Mouse (Mus musculus) left cerebral cortex, adult 9 months (tissue): ENCODE measurements around the gene Cdadc1.

ENCODE experiments used
- DNase-seq, 2 experiments: peaks; one replicate each; pipeline ENCODE4 v3.0.0; 2022; ENCODE audit warnings: low spot score in 2 of 2

Cdadc1 gene

DNA sequence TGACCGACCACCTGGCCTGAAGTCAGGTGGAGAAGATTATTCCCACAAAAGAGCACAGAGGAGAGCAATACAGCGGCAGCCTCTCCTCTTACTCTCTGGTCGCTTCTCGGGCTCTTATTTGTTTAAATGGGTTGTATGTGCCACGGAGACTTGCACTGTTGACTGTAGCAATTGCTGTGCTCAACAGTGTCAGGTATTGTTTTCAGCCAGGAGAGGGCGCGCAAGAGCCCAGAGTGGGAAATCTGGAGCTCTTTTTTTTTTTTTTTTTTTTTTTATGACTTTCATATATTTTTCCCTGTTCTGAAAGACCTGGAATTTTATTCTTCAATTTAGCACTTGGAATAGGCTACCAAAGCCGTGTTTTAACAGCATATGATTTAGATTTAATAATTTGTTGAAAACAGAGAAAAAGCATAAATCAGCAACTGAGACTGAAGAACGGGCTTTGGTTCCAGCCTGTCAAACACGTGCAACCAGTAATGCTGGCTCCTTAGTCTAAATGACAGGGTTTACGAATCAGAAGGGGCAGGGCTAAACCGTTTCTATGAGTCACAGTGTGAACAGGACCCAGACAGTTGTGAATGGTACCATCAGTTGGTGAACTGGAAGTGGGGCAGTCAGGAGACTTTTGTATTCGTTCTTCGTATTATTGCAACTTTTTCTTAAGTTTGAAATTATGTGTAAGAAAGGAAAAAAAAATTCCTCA, 15.3 kb upstream of the Cdadc1 start:
- DNase-seq: peak in 1 of 2 experiments; percentile 50

GRCm38 (mm10) chr14:59607021-59607420, 9.3 kb upstream of the Cdadc1 start:
- no peak for DNase-seq

DNA sequence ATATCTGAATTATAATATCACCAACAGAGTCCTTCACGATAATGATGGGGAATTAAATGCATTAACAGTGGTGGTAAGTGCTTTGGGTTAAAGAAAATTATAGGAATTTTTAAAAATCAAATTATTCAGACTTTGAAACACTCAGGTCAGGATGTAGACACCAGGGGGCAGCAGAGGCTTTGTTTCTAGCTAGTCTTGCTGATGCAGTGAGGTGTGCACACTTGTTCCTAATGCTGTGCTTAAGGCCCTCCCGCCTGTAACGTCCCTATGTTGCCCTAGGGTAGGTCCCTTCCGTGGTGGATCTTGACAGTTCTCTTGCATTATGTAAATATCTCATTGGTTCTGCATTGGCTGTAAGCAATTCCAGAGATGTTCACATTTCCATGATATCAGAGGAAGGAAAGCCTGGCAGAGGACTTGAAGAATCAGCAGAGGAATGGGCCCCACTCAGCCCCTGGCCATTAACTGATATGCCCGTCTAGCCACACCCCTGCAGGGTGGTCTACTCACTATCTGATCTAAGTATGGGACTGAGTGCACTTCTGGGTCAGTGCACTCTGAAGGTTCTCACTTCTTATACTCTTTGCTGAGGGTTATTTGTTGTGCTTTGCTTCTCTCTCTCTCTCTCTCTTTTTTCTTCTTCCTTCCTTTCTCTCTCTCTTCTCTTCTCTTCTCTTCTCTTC, 8.1 kb upstream of the Cdadc1 start:
- peak in 1 of 2 experiments; percentile 77 for DNase-seq

GRCm38 (mm10) chr14:59604002-59604645, 6.4 kb upstream of the Cdadc1 start:
- DNase-seq: peak in 1 of 2 experiments; percentile 24

DNA sequence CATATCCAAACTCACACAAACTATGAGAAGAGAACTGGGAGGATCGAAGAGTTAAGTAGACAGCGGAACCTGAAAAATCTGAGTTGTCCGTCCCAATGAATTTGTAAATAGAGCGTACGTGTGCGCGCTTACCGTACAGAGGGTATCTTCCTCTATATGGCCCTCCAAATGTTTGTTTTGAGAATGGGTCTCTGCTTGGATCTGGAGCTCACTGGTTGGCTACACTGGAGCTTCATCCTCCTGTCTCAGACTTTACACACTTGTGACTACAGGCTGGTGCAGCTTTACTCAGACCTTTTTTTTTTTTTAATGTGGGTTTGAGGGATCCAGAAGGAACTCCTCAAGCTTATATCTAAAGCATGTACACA, 485 bp upstream of the Cdadc1 start:
- no peak for DNase-seq

GRCm38 (mm10) chr14:59594988-59595387, 2.8 kb downstream of the Cdadc1 start:
- DNase-seq: no peak

GRCm38 (mm10) chr14:59592593-59592992, 5.2 kb downstream of the Cdadc1 start:
- DNase-seq: no peak

GRCm38 (mm10) chr14:59591901-59592300, 5.9 kb downstream of the Cdadc1 start:
- no peak for DNase-seq

GRCm38 (mm10) chr14:59590614-59591013, 7.1 kb downstream of the Cdadc1 start:
- DNase-seq: peak in 1 of 2 experiments; percentile 24

- DNase-seq: no peak
These were observed 21.4 kb downstream of the Cdadc1 start for GRCm38 (mm10) chr14:59576385-59576784.

DNA sequence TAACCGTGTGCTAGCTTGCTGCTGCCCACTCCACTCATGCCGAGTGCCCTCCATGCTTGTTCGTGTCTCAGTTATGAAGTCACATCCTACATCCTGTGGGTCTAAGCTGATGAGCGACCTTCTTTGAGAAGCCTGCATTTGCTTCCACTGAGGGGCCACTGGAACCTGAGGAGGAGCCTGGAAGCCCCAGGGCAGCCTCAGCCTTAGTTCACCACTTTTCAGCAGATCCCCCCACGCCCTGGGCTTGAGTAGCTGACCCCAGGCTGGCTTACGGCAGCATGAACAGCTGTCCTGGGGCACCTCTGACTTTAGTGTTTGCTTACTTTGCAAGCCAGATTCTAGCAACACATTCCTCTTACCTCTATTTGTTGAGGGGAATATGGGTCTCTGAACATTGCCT, 31.0 kb downstream of the Cdadc1 start:
- DNase-seq: no peak

- no peak for DNase-seq
These were observed 39.9 kb downstream of the Cdadc1 start for GRCm38 (mm10) chr14:59557886-59558285.

GRCm38 (mm10) chr14:59557071-59557470, 40.7 kb downstream of the Cdadc1 start:
- no peak for DNase-seq

DNA sequence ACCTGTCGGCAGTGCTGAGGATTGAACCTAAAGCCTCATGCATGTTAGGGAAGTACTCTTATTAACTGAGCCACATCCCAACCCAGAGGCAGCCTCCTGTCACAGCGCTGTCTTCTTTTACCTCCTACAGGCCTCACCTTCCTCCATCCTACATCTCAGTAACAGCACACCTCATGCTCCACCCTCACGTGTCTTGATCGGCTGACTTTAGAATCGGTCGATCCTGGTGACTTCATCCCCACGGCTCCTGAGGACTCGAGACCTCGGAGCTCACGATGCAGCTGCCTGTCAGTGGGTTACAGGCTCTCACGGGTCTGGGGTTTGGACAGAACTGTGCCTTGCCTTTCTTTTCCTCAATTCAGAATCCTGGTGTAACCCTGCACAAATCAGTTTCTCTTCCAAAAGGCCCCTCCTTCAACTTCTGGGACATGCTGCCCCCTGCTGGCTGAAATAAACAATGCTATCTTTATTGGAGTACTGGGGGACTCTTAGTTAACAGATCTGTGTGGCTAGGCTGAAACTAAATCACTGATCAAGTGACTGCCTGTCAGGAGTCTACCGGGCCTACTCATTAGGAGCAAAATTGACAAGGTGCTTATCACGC, 41.7 kb downstream of the Cdadc1 start:
- peak; percentile 43 to 89 for DNase-seq

DNA sequence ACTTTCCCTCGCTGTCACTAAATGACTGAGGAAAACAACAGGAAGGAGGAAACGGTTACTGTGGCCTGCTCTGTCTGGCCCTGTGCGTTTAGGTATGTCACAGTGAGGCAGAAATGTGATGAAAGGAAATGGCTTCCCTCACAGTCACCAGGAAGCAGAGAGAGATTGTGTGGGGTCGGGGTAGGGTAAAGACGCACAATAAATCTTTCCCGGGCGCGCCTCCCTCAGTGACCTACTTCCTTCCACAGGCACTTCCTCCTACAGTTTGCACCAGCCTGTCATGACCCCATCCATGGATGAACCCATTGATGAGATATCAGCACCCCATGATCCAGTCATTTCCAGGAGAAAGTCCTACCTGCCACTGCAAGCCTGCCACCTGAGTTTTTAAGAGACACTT, 42.7 kb downstream of the Cdadc1 start:
- no peak for DNase-seq

- no peak for DNase-seq
These were observed 43.7 kb downstream of the Cdadc1 start for GRCm38 (mm10) chr14:59554025-59554424.

DNA sequence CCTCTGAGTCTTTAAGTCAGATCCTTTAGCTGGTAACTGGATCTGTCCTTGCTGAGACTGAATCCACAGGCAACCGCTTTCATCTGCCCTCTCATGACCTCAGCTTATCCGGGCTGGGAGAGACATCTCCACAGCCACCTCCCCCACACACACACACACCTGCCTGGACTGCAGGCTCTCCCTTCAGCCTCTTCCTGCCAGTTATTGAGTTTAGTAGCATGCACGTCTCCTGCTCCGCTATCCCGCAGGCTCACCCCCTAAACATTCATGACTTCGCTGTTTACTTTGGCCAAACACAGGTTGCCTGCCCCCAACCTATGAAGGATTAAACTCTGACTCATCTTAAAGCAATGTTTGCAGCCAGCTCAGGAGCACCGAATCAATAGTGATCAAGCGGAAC, 45.8 kb downstream of the Cdadc1 start:
- DNase-seq: no peak

DNA sequence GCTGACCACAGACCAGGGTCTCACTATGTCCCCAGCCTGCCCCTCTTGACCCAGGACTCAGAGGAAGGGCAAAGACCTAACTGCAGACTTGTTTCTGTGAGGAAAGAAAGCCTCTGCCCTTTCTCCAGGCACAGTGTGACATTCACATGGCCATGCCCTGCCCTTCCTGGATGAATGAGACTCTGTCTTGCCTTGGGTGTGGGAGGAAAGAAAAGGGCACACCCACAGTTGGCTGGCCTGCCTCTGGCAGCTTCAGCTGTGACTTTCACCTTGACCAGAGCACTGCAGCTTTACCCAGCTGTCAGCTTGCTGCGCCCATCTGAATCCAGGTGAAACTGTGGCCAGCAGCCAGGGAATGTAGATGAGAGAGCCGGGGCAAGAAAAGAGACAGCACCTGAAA, 46.9 kb downstream of the Cdadc1 start:
- DNase-seq: no peak

DNA sequence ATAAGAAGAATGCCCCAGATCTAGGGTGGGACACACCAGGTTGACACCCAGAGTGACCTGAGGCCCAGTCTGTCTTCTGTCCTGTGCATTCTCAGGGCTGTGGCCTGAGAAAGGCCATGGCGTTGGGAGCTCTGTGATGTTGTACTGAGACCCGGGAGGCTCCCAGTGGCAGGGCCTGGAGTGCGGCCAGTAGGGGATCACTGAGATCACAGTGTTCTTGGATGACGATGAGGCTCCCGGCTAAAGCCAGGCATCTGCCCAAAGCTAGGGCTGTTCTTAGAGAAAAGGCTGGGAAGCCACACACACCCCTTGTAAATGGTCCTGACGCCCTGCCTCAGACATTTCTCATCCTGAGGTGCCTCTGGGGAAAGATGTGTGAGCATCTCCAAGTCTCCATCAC, 48.7 kb downstream of the Cdadc1 start:
- peak in 1 of 2 experiments; percentile 31 for DNase-seq

DNA sequence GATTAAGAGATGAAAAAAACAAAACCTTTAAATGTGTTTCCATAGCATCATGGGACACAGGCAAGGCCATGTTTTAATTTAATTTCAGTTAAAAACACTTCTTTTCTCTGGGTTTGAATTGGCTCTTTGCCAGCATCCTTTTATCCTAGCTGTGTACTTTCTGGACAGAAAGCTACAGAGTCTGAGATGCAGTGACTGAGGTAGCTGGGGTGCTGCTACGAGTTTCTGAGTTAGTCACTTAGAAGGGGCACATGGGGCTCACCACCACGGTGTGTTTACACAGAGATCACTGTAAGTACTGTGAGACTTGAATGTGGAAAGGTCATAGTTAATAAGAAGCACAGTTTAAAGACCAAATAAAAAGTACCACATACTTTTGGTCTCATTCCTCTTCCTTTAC, 49.2 kb downstream of the Cdadc1 start:
- no peak for DNase-seq

GRCm38 (mm10) chr14:59547530-59547929, 50.2 kb downstream of the Cdadc1 start:
- DNase-seq: no peak

GRCm38 (mm10) chr14:59546162-59546880, 51.4 kb downstream of the Cdadc1 start:
- no peak for DNase-seq
